Mouse (Mus musculus) MEL (cell line): ENCODE measurements around the gene Ankub1. TPM values are rescaled to one million over a fixed set of nuclear protein-coding genes. Genes with fewer than 3 reads are reported as not detected.
A peak's percentile ranks its signal among the peaks of the same experiment; 100 is the strongest.

ENCODE experiments used
- DNase-seq: peaks from one replicate; pipeline ENCODE4 v3.0.0; 2011; ENCODE audit warnings: low read depth, low spot score
- H3K27ac ChIP-seq: 2 replicates; pipeline ENCODE4 v1.5.1; 2012; ENCODE audit warnings: low read depth, mild to moderate bottlenecking, control low read depth, low read length, moderate library complexity; ENCODE audit not compliant: control insufficient read depth
- H3K27me3 ChIP-seq, 2 experiments: fragments of 150-350 bp in 1 of 2; sonication (generic) in 1 of 2; 2 replicates each; pipeline ENCODE4 v1.6.1; 2012; ENCODE audit warnings: low read length in 2 of 2, mild to moderate bottlenecking in 2 of 2, improper control_type of control experiment in 1 of 2, moderate library complexity in 1 of 2; ENCODE audit not compliant: insufficient read depth in 2 of 2, control insufficient read depth in 1 of 2
- H3K36me3 ChIP-seq, 2 experiments: 2 replicates each; pipeline ENCODE4 v1.6.1; 2012 to 2014; ENCODE audit warnings: low read length in 2 of 2, improper control_type of control experiment in 1 of 2, inconsistent platforms in 1 of 2, mild to moderate bottlenecking in 1 of 2; ENCODE audit not compliant: insufficient read depth in 2 of 2, control insufficient read depth in 1 of 2
- H3K4me1 ChIP-seq, 2 experiments: fragments of 150-350 bp in 1 of 2; sonication (generic) in 1 of 2; 2 replicates each; pipeline ENCODE4 v1.6.1; 2012; ENCODE audit warnings: low read length in 2 of 2, improper control_type of control experiment in 1 of 2, mild to moderate bottlenecking in 1 of 2; ENCODE audit not compliant: insufficient read depth in 2 of 2, control insufficient read depth in 1 of 2
- H3K4me3 ChIP-seq, 2 experiments: fragments of 150-350 bp in 1 of 2; sonication (generic) in 1 of 2; 2 replicates each; pipeline ENCODE4 v1.5.1; 2012; ENCODE audit warnings: low read depth in 2 of 2, low read length in 2 of 2, mild to moderate bottlenecking in 2 of 2, moderate library complexity in 2 of 2, control low read depth in 1 of 2, improper control_type of control experiment in 1 of 2; ENCODE audit not compliant: control insufficient read depth in 1 of 2, insufficient read depth in 1 of 2
- H3K79me2 ChIP-seq: 2 replicates; pipeline ENCODE4 v1.6.1; 2012; ENCODE audit warnings: mild to moderate bottlenecking, low read length, moderate library complexity; ENCODE audit not compliant: control insufficient read depth, poor library complexity, insufficient read depth
- H3K9ac ChIP-seq: 2 replicates; pipeline ENCODE4 v1.6.1; 2012; ENCODE audit warnings: low read depth, mild to moderate bottlenecking, control low read depth, low read length, moderate library complexity; ENCODE audit not compliant: control insufficient read depth, poor library complexity, severe bottlenecking
- H3K9me3 ChIP-seq: fragments of 150-350 bp; sonication (generic); replicated peaks from 2 replicates; pipeline ENCODE4 v1.6.1; 2012; ENCODE audit warnings: mild to moderate bottlenecking, low read length, improper control_type of control experiment, moderate library complexity; ENCODE audit not compliant: insufficient read depth
- CTCF ChIP-seq, 3 experiments: IDR thresholded peaks in 2 of 3; conservative IDR thresholded peaks in 1 of 3; 2 replicates each; pipeline ENCODE4 v1.5.1; 2011 to 2012; ENCODE audit warnings: low read length in 3 of 3, low read depth in 2 of 3, mild to moderate bottlenecking in 2 of 3, improper control_type of control experiment in 1 of 3, inconsistent platforms in 1 of 3, mixed read lengths in 1 of 3, moderate library complexity in 1 of 3; ENCODE audit not compliant: control insufficient read depth in 1 of 3, insufficient read depth in 1 of 3, poor library complexity in 1 of 3, severe bottlenecking in 1 of 3
- EP300 ChIP-seq, 2 experiments: IDR thresholded peaks; 2 replicates each; pipeline ENCODE4 v1.6.1; 2011; ENCODE audit warnings: improper control_type of control experiment in 2 of 2, low read length in 2 of 2, low read depth in 1 of 2, mild to moderate bottlenecking in 1 of 2
- ETS1 ChIP-seq: IDR thresholded peaks from 2 replicates; pipeline ENCODE4 v1.6.1; 2012; ENCODE audit warnings: low read depth, mild to moderate bottlenecking, inconsistent platforms, low read length, improper control_type of control experiment, moderate library complexity
- GATA1 ChIP-seq: IDR thresholded peaks from 2 replicates; pipeline ENCODE4 v1.6.1; 2011; ENCODE audit warnings: low read depth, low read length, improper control_type of control experiment
- HCFC1 ChIP-seq: IDR thresholded peaks from 2 replicates; pipeline ENCODE4 v1.6.1; 2012; ENCODE audit warnings: low read depth, mild to moderate bottlenecking, inconsistent platforms, low read length, improper control_type of control experiment, moderate library complexity
- MAFK ChIP-seq: IDR thresholded peaks from 2 replicates; pipeline ENCODE4 v1.6.1; 2011; ENCODE audit warnings: low read depth, mild to moderate bottlenecking, low read length, improper control_type of control experiment, borderline replicate concordance
- MAX ChIP-seq: IDR thresholded peaks from 2 replicates; pipeline ENCODE4 v1.6.1; 2011; ENCODE audit warnings: low read length, improper control_type of control experiment
- MXI1 ChIP-seq: IDR thresholded peaks from 2 replicates; pipeline ENCODE4 v1.6.1; 2011; ENCODE audit warnings: mild to moderate bottlenecking, low read depth, low read length, improper control_type of control experiment
- MYC ChIP-seq: IDR thresholded peaks from 2 replicates; pipeline ENCODE4 v1.6.1; 2011; ENCODE audit warnings: low read depth, mild to moderate bottlenecking, low read length, improper control_type of control experiment, moderate library complexity
- NELFE ChIP-seq: IDR thresholded peaks from 2 replicates; pipeline ENCODE4 v1.6.1; 2011; ENCODE audit warnings: low read depth, low read length, improper control_type of control experiment
- RAD21 ChIP-seq: IDR thresholded peaks from 2 replicates; pipeline ENCODE4 v1.6.1; 2011; ENCODE audit warnings: mild to moderate bottlenecking, low read depth, low read length, improper control_type of control experiment
- RCOR1 ChIP-seq: IDR thresholded peaks from 2 replicates; pipeline ENCODE4 v1.6.1; 2012; ENCODE audit warnings: low read depth, mild to moderate bottlenecking, inconsistent platforms, low read length, improper control_type of control experiment
- SIN3A ChIP-seq: IDR thresholded peaks from 2 replicates; pipeline ENCODE4 v1.6.1; 2012; ENCODE audit warnings: low read length, improper control_type of control experiment, inconsistent platforms
- SMC3 ChIP-seq: IDR thresholded peaks from 2 replicates; pipeline ENCODE4 v1.6.1; 2011; ENCODE audit warnings: low read depth, low read length, improper control_type of control experiment
- TCF12 ChIP-seq: IDR thresholded peaks from 2 replicates; pipeline ENCODE4 v1.6.1; 2014; ENCODE audit warnings: low read depth, mild to moderate bottlenecking, inconsistent platforms, low read length, improper control_type of control experiment, moderate library complexity
- USF1 ChIP-seq: IDR thresholded peaks from 2 replicates; pipeline ENCODE4 v1.6.1; 2014; ENCODE audit warnings: low read depth, mild to moderate bottlenecking, inconsistent platforms, low read length, improper control_type of control experiment, moderate library complexity
- USF2 ChIP-seq, 2 experiments: IDR thresholded peaks; 2 replicates each; pipeline ENCODE4 v1.6.1; 2011 to 2012; ENCODE audit warnings: improper control_type of control experiment in 2 of 2, low read length in 2 of 2, borderline replicate concordance in 1 of 2, inconsistent platforms in 1 of 2, low read depth in 1 of 2, mild to moderate bottlenecking in 1 of 2; ENCODE audit not compliant: insufficient read depth in 1 of 2
- ZC3H11A ChIP-seq: IDR thresholded peaks from 2 replicates; pipeline ENCODE4 v1.6.1; 2012; ENCODE audit warnings: low read depth, mild to moderate bottlenecking, inconsistent platforms, low read length, improper control_type of control experiment
- ZNF384 ChIP-seq: IDR thresholded peaks from 2 replicates; pipeline ENCODE4 v1.6.1; 2012; ENCODE audit warnings: low read depth, mild to moderate bottlenecking, inconsistent platforms, low read length, improper control_type of control experiment
- polyA plus RNA-seq, 2 experiments: library from polyadenylated mRNA; stranded (reverse) in 1 of 2; unstranded in 1 of 2; fragments of >175 nt in 1 of 2; fragments of >200 nt in 1 of 2; gene quantifications; 2 replicates each; pipeline versions ENCODE4 v1.2.1 to v1.2.4; 2012; ENCODE audit warnings: low replicate concordance in 2 of 2, low read depth in 1 of 2; ENCODE audit not compliant: insufficient read length in 2 of 2, insufficient read depth in 1 of 2, missing spikeins in 1 of 2
- total RNA-seq: library from RNA; depleted of rRNA; stranded (reverse); fragments of 300-350 nt; gene quantifications from 2 replicates; pipeline ENCODE4 v1.2.3, GENCODE M21; 2012

Gene Ankub1
- total and polyA plus RNA-seq, 3 experiments: not detected

DNA sequence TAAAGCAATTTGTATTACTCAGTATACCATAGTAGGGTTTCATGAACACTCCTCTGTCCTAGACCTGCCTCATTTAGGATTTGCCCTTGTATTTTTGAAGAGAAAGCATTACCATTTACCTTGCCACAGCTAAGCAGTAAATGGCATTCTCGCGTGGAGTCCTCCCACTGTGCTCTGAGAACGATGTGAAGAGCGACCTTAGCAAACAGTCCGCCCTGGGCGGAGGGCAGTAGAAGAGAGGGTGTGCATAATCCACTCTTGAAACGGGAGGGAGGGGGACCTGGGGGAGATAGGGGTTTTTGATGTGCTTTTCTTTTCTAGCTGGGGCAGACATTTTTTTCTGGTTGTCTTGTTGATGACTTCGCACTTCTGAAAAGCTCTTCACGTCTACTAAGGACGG, 27.9 kb downstream of the Ankub1 start:
- H3K36me3 ChIP-seq: peaks cover 0 to 2% of the 10 kb centered on the region in 2 experiments; a peak in 1 of 4 replicates
- no peaks in the 10 kb centered on the region for H3K9me3 ChIP-seq
- TF ChIP-seq TCF12 (no peak), USF2 (IDR thresholded peaks at IDR 0.05; ENCODE audit: borderline replicate concordance in 1 of 2, insufficient read depth in 1 of 2, low read depth in 1 of 2, low read length in 2 of 2) (no peak)
- H3K4me3 ChIP-seq: no peak overlapping the region
- H3K27me3 ChIP-seq: no peaks in the 10 kb centered on the region; a peak in 1 of 4 replicates
- no peak overlapping the region for H3K27ac ChIP-seq
- H3K79me2 ChIP-seq: no peaks in the 10 kb centered on the region
- no peak for DNase-seq
- peaks cover 0 to 2% of the 10 kb centered on the region in 2 experiments; a peak in 3 of 4 replicates for H3K4me1 ChIP-seq
- no peak overlapping the region for H3K9ac ChIP-seq

GRCm38 (mm10) chr3:57663731-57664130, 28.9 kb downstream of the Ankub1 start:
- H3K4me1 ChIP-seq: peaks cover 1 to 4% of the 10 kb centered on the region in 2 experiments; a peak in 3 of 4 replicates
- H3K9ac ChIP-seq: peak overlapping the region; percentile 53
- H3K27me3 ChIP-seq: no peaks in the 10 kb centered on the region
- H3K79me2 ChIP-seq: no peaks in the 10 kb centered on the region
- peak overlapping the region; percentile 10 to 52; a peak in 3 of 4 replicates for H3K4me3 ChIP-seq
- H3K27ac ChIP-seq: no peak overlapping the region
- TF ChIP-seq SMC3 (peak; percentile 65), HCFC1 (peak; percentile 48; the same call in 1 of the 2 replicates), CTCF (IDR thresholded peaks at IDR 0.05 in 2 of 3, conservative IDR thresholded peaks at IDR 0.05 in 1 of 3; ENCODE audit: control insufficient read depth in 1 of 3, insufficient read depth in 1 of 3, low read depth in 2 of 3, low read length in 3 of 3, poor library complexity in 1 of 3, severe bottlenecking in 1 of 3) (peak; percentile 16 to 72 (median 57); a peak in 5 of 6 replicates), MAFK (no peak), RCOR1 (no peak), MXI1 (no peak), SIN3A (peak; percentile 37; the same call in 1 of the 2 replicates), ZC3H11A (peak; percentile 29), RAD21 (peak; percentile 48), ZNF384 (peak; percentile 32; the same call in 1 of the 2 replicates), MYC (peak; percentile 58; the same call in 1 of the 2 replicates)
- no peaks in the 10 kb centered on the region for H3K9me3 ChIP-seq
- DNase-seq: peak; percentile 83
- peaks cover 0 to 3% of the 10 kb centered on the region in 2 experiments; a peak in 2 of 4 replicates for H3K36me3 ChIP-seq

GRCm38 (mm10) chr3:57658608-57659007, 34.0 kb downstream of the Ankub1 start:
- TF ChIP-seq USF1 (peak; percentile 71), MAX (no peak), GATA1 (peak; percentile 15; the same call in 1 of the 2 replicates), ETS1 (0 out of 2 replicates have a peak, but pooled peaks have one; percentile 15), EP300 (IDR thresholded peaks at IDR 0.05; ENCODE audit: low read depth in 1 of 2, low read length in 2 of 2) (peak in 1 of 2 experiments; percentile 54; a peak in 2 of 4 replicates), SMC3 (no peak), NELFE (0 out of 2 replicates have a peak, but pooled peaks have one; percentile 18), MXI1 (peak; percentile 33; the same call in 1 of the 2 replicates), RCOR1 (peak; percentile 73), ZNF384 (no peak), TCF12 (0 out of 2 replicates have a peak, but pooled peaks have one; percentile 15)
- no peaks in the 10 kb centered on the region for H3K9me3 ChIP-seq
- H3K4me3 ChIP-seq: no peak overlapping the region
- H3K4me1 ChIP-seq: peaks cover 1 to 8% of the 10 kb centered on the region in 2 experiments; a peak in 3 of 4 replicates
- no peak overlapping the region for H3K27ac ChIP-seq
- H3K9ac ChIP-seq: no peak overlapping the region
- peaks cover 0 to 5% of the 10 kb centered on the region in 2 experiments; a peak in 2 of 4 replicates for H3K36me3 ChIP-seq
- peaks cover 0 to under 1% of the 10 kb centered on the region in 2 experiments; a peak in 1 of 4 replicates for H3K27me3 ChIP-seq
- no peaks in the 10 kb centered on the region for H3K79me2 ChIP-seq
- DNase-seq: peak; percentile 67
